Mouse (Mus musculus): ENCODE data around the gene Col5a2.
"Not testable (repeated sequence)": the region's sequence is repeated elsewhere in the genome, so short reads cannot be mapped to it uniquely, and the experiment has no call there.

The Col5a2 gene
- long read RNA-seq, experiment 1, partial matches to known transcripts = 1 of 1 reads
- long read RNA-seq, experiment 1, other reads (novel, unspliced or antisense) = 0 of 1 reads
- long read RNA-seq, experiment 2, partial matches to known transcripts = 4 of 5 reads
- long read RNA-seq, experiment 2, other reads (novel, unspliced or antisense) = 1 of 5 reads

- intact Hi-C loops (cut with DNase I) = no loop called here
These were observed at the start of gene Col5a2 for GRCm38 (mm10) chr1:45502865-45503332. Gene Col5a2, minus strand, starts transcription at chr1:45503282.

GRCm38 (mm10) chr1:45550531-45550930, 47.4 kb upstream of the Col5a2 start:
- intact Hi-C loops (cut with DNase I) = no loop called here

GRCm38 (mm10) chr1:45541888-45542287, 38.8 kb upstream of the Col5a2 start:
- intact Hi-C loops (cut with DNase I) = no loop called here

GRCm38 (mm10) chr1:45541161-45541560, 38.1 kb upstream of the Col5a2 start:
- intact Hi-C loops (cut with DNase I) = no loop called here

- intact Hi-C loops (cut with DNase I) = no loop called here
These were observed 28.4 kb upstream of the Col5a2 start for GRCm38 (mm10) chr1:45531486-45531885.

- intact Hi-C loops (cut with DNase I) = not testable (repeated sequence)
These were observed 24.4 kb upstream of the Col5a2 start for GRCm38 (mm10) chr1:45527476-45527875.

- intact Hi-C loops (cut with DNase I) = no loop called here
These were observed 20.5 kb upstream of the Col5a2 start for GRCm38 (mm10) chr1:45523601-45524000.

- intact Hi-C loops (cut with DNase I) = no loop called here
These were observed 18.4 kb upstream of the Col5a2 start for GRCm38 (mm10) chr1:45521486-45521885.

- intact Hi-C loops (cut with DNase I) = no loop called here
These were observed 791 bp downstream of the Col5a2 start for GRCm38 (mm10) chr1:45502241-45502741.

GRCm38 (mm10) chr1:45501437-45501836, 1.6 kb downstream of the Col5a2 start:
- intact Hi-C loops (cut with DNase I) = no loop called here

GRCm38 (mm10) chr1:45500456-45500855, 2.6 kb downstream of the Col5a2 start:
- intact Hi-C loops (cut with DNase I) = no loop called here

- intact Hi-C loops (cut with DNase I) = no loop called here
These were observed 8.1 kb downstream of the Col5a2 start for GRCm38 (mm10) chr1:45495025-45495424.

- intact Hi-C loops (cut with DNase I) = no loop called here
These were observed 10.9 kb downstream of the Col5a2 start for GRCm38 (mm10) chr1:45492130-45492723.

GRCm38 (mm10) chr1:45490451-45490850, 12.6 kb downstream of the Col5a2 start:
- intact Hi-C loops (cut with DNase I) = no loop called here

- intact Hi-C loops (cut with DNase I) = no loop called here
These were observed 14.8 kb downstream of the Col5a2 start for GRCm38 (mm10) chr1:45488291-45488690.

GRCm38 (mm10) chr1:45483001-45483400, 20.1 kb downstream of the Col5a2 start:
- intact Hi-C loops (cut with DNase I) = no loop called here

GRCm38 (mm10) chr1:45481876-45482275, 21.2 kb downstream of the Col5a2 start:
- intact Hi-C loops (cut with DNase I) = no loop called here

- intact Hi-C loops (cut with DNase I) = no loop called here
These were observed 24.0 kb downstream of the Col5a2 start for GRCm38 (mm10) chr1:45479087-45479486.

GRCm38 (mm10) chr1:45472751-45473150, 30.3 kb downstream of the Col5a2 start:
- intact Hi-C loops (cut with DNase I) = no loop called here

GRCm38 (mm10) chr1:45460767-45461166, 42.3 kb downstream of the Col5a2 start:
- intact Hi-C loops (cut with DNase I) = no loop called here

- intact Hi-C loops (cut with DNase I) = no loop called here
These were observed 47.3 kb downstream of the Col5a2 start for GRCm38 (mm10) chr1:45455763-45456162.

- intact Hi-C loops (cut with DNase I) = no loop called here
These were observed 54.2 kb downstream of the Col5a2 start for GRCm38 (mm10) chr1:45448856-45449255.

- intact Hi-C loops (cut with DNase I) = loop anchor here (2.0 to 5.0 kb wide), 2 partner anchors 195 to 335 kb away; no protein-coding TSS in a partner anchor
These were observed 71.2 kb downstream of the Col5a2 start for GRCm38 (mm10) chr1:45431922-45432321.
